Mouse (Mus musculus) lung, embryonic 16.5 days (tissue): ENCODE measurements around the gene Cfc1. TPM values are rescaled to one million over a fixed set of nuclear protein-coding genes. Genes with fewer than 3 reads are reported as not detected.
"Not testable (repeated sequence)": the region's sequence is repeated elsewhere in the genome, so short reads cannot be mapped to it uniquely, and the experiment has no call there.

Source experiments
- ATAC-seq: fragments of 200-750 bp; cut with Nextera tagmentation; 2 replicates; pipeline ENCODE4 v1.8.0; 2017; ENCODE audit warnings: low read depth, mild to moderate bottlenecking, moderate library complexity
- H3K27ac ChIP-seq: fragments of 300-500 bp; sonication (generic); 2 replicates; pipeline ENCODE4 v1.5.1; 2014; ENCODE audit warnings: mild to moderate bottlenecking, control low read depth, low read length
- H3K27me3 ChIP-seq: fragments of 300-500 bp; sonication (generic); 2 replicates; pipeline ENCODE4 v1.6.1; 2014; ENCODE audit warnings: low read depth, low read length, mixed read lengths; ENCODE audit not compliant: control insufficient read depth, insufficient read depth
- H3K36me3 ChIP-seq: fragments of 300-500 bp; sonication (generic); 2 replicates; pipeline ENCODE4 v1.6.1; 2014; ENCODE audit warnings: low read length; ENCODE audit not compliant: control insufficient read depth, insufficient read depth
- H3K4me1 ChIP-seq: fragments of 300-500 bp; sonication (generic); replicated peaks from 2 replicates; pipeline ENCODE4 v1.6.1; 2014; ENCODE audit warnings: low read length, mixed read lengths; ENCODE audit not compliant: control insufficient read depth, insufficient read depth
- H3K4me2 ChIP-seq: fragments of 300-500 bp; sonication (generic); 2 replicates; pipeline ENCODE4 v1.6.1; 2014; ENCODE audit warnings: low read depth, low read length, control low read depth
- H3K4me3 ChIP-seq: fragments of 300-500 bp; sonication (generic); 2 replicates; pipeline ENCODE4 v1.5.1; 2014; ENCODE audit warnings: mild to moderate bottlenecking, low read length, control low read depth
- H3K9ac ChIP-seq: fragments of 300-500 bp; sonication (generic); 2 replicates; pipeline ENCODE4 v1.6.1; 2014; ENCODE audit warnings: low read length, control low read depth
- H3K9me3 ChIP-seq: fragments of 300-500 bp; sonication (generic); 2 replicates; pipeline ENCODE4 v1.6.1; 2016; ENCODE audit warnings: low read length; ENCODE audit not compliant: control insufficient read depth
- WGBS: fragments of 180-500 bp; shearing (Covaris S2); extraction: QIAGEN DNeasy Blood & Tissue Kit; methylation state at CpG from one replicate; pipeline ENCODE4 v1.1.7; 2014; 5-methylcytosine and 5-hydroxymethylcytosine counted together
- polyA plus RNA-seq: library from polyadenylated mRNA; unstranded; fragments of >200 nt; fragmentation: Nextera tagmentation; extraction: Ambion mirVana; gene quantifications from 2 replicates; pipeline ENCODE4 v1.2.1, GENCODE M21; 2015

Gene Cfc1
- polyA plus RNA-seq, 1 experiment from 2014 or later = not detected

DNA sequence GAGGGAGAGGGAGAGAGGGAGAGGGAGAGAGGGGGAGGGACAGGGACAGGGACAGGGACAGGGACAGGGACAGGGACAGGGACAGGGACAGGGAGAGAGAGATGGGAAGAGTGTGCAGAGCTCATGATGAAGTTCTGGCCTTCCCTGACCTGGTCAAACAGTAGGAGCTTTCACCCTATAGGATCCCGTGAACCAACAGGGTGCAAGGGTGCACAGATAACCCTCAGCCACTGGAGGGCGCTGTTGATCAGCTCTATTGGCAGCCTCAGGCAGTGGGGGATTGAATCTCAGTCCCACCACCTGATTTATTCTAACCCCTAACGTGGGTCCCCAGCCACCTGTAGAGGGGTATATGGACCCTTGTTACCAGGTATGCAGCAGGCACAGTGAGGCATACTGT, 24.4 kb upstream of the Cfc1 start:
- 3% methylated on average over 3 of the region's 3 CpGs for WGBS
- H3K27me3 ChIP-seq = no peaks in the 10 kb centered on the region
- H3K27ac ChIP-seq = no peak overlapping the region
- ATAC-seq = no peak
- no peak overlapping the region for H3K9ac ChIP-seq
- H3K4me3 ChIP-seq = no peak overlapping the region
- H3K36me3 ChIP-seq = no peaks in the 10 kb centered on the region
- H3K9me3 ChIP-seq = no peaks in the 10 kb centered on the region
- H3K4me2 ChIP-seq = no peak overlapping the region
- H3K4me1 ChIP-seq = no peaks in the 10 kb centered on the region; the same call in 1 of the 2 replicates

DNA sequence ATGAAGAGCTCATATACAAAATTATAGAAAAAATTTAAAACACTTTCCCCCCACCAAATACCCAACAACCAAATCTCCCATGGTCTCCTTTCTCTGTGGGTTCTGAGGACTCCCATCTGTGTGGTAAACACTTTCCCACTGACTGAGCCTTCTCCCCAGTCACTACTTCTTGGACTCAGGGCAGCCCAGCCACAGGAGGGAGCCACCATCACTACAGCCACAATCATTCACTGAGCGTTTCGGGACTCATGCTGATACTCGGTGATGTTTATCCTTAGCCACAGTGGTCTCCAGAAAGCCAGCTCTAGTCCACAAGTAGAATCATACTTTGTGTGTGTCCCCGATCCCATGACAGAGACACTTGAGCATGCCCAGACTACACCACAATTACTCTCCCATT, 22.4 kb upstream of the Cfc1 start:
- no peaks in the 10 kb centered on the region for H3K9me3 ChIP-seq
- no peak overlapping the region for H3K4me3 ChIP-seq
- H3K4me1 ChIP-seq = no peaks in the 10 kb centered on the region; the same call in 1 of the 2 replicates
- WGBS = 76% methylated on average over 4 of the region's 4 CpGs
- no peak overlapping the region for H3K27ac ChIP-seq
- H3K27me3 ChIP-seq = no peaks in the 10 kb centered on the region
- no peaks in the 10 kb centered on the region for H3K36me3 ChIP-seq
- no peak overlapping the region for H3K9ac ChIP-seq
- ATAC-seq = no peak
- H3K4me2 ChIP-seq = no peak overlapping the region

DNA sequence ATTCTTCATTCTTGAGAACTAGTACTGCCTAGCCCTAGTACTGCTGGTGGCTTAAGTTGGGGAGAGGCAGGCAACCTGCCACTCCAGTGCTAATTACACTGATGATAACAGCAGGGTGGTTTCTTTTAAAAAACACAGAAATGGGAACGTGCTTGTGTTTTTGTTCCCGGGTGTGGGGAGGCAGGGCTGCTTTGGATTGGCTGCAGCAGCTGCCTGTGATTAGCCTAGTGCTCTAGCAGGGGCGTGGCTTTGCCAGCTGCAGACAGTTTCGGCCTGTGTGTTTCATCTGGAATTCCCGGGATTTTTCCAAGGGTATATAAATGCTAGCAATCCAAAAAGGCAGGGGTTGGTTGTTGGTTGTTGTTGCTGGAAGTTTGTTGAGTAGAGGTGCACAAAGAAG, 18.9 kb upstream of the Cfc1 start:
- H3K4me1 ChIP-seq = no peaks in the 10 kb centered on the region; the same call in 1 of the 2 replicates
- no peak overlapping the region for H3K9ac ChIP-seq
- H3K36me3 ChIP-seq = no peaks in the 10 kb centered on the region
- ATAC-seq = no peak
- 0 out of 2 replicates have a peak overlapping the region, but pooled peaks have one; percentile 5 for H3K4me2 ChIP-seq
- no peak overlapping the region for H3K4me3 ChIP-seq
- H3K27me3 ChIP-seq = no peaks in the 10 kb centered on the region
- no peak overlapping the region for H3K27ac ChIP-seq
- H3K9me3 ChIP-seq = no peaks in the 10 kb centered on the region
- 13% methylated on average over 5 of the region's 5 CpGs for WGBS

DNA sequence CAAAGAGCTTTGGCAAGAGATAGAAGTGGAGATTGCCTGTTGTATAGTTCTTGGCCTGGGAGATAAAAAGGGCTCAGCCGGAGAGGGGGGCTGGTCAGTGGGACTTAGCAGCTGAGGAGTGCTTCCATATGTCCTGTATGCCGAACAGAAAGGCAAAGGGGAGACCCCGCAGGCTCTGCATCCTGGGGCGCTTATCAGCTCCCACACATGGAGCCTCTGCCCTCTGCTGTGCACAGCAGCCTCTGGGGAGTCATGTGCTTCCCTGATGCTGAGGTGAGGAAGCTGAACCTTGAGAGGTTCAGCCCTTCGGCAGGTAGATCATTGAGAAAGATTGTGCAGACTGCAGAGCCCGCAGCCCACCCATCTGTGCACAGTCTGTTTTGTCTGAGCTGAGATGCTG, 18.2 kb upstream of the Cfc1 start:
- not testable (repeated sequence) for H3K27ac ChIP-seq, H3K36me3 ChIP-seq, H3K4me3 ChIP-seq, ATAC-seq, H3K27me3 ChIP-seq, H3K9me3 ChIP-seq, H3K9ac ChIP-seq, H3K4me1 ChIP-seq, H3K4me2 ChIP-seq
- 31% methylated on average over 6 of the region's 6 CpGs for WGBS

DNA sequence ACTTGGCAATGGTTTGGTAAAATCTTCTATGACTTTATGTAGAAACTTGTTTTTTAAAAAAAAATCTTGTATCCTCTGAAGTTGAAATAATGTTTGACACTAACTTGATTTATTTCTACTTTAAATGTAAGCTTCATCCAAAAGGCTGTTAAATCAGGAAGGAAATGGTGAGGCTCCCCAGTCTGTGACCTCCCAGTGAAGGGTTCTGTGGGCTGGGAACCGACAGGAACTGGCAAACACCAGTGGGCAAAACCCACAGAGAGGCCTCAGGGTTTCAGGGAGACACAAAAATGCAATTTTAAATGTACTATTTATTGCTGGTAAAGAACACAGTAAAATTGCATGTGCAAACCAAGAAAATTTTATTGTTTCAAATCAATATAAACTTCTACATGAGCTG, 17.7 kb upstream of the Cfc1 start:
- H3K27ac ChIP-seq, H3K4me2 ChIP-seq, H3K36me3 ChIP-seq, H3K27me3 ChIP-seq, H3K4me3 ChIP-seq, H3K4me1 ChIP-seq, H3K9me3 ChIP-seq, ATAC-seq, H3K9ac ChIP-seq: not testable (repeated sequence)
- WGBS = 9% methylated on average over 1 of the region's 1 CpGs

DNA sequence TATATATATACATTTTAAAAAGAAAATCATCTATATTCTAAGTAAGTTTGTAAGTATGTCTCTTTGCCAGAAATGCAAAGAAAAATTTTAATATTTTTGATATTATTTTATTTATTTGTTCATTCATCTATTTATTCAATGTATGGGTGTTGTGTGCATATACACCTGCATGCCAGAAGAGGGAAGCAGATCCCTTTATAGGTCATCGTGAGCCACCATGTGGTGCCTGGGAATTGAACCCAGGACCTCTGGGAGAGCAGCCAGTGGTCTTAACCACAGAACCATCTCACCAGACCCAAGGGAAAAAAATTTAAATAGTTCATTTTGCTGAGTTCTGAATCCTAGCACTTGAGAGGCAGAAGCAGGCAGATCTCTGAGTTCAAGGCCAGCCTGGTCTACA, 17.2 kb upstream of the Cfc1 start:
- Histone ChIP-seq H3K4me2 (no peak overlapping the region), H3K9ac (no peak overlapping the region), H3K4me3 (no peak overlapping the region), H3K4me1 (no peaks in the 10 kb centered on the region; the same call in 1 of the 2 replicates), H3K27ac (no peak overlapping the region), H3K27me3 (no peaks in the 10 kb centered on the region), H3K36me3 (no peaks in the 10 kb centered on the region), H3K9me3 (no peaks in the 10 kb centered on the region)
- WGBS = 70% methylated on average over 1 of the region's 1 CpGs
- ATAC-seq = no peak

DNA sequence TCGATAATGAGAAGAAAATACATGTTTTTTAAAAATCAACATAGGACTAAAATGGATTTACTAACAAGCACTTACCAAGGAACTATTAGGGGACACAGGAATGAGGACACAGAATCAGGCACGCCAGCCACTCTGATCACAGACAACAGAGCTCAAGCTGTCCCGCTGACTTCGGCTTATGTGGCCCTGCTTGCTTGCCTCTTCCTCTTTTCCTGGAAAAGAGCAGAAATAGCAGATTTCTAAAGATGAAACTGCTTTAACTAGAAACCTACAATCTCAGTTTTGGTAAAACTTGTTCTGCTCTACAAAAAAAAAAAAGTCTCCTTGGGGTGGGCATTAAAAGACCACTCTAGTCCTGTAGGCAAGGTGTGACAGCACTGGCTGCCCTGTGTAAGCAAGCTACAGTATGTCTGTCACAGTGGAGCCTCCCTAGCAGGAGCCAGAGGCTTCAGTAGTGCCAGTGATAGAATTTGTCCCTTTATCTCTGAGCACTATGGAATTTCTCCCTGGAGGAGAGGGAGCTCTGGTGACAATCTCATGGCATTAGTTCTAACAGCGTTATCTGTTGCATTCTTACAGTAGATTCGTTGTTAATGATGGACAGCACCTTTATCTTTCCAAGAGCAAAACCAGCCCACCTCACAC, 13.1 kb upstream of the Cfc1 start:
- Histone ChIP-seq H3K4me3 (no peak overlapping the region), H3K4me2 (no peak overlapping the region), H3K9me3 (no peaks in the 10 kb centered on the region), H3K27me3 (no peaks in the 10 kb centered on the region), H3K9ac (no peak overlapping the region), H3K4me1 (no peaks in the 10 kb centered on the region), H3K27ac (no peak overlapping the region), H3K36me3 (no peaks in the 10 kb centered on the region)
- WGBS = 58% methylated on average over 6 of the region's 6 CpGs
- no peak for ATAC-seq

DNA sequence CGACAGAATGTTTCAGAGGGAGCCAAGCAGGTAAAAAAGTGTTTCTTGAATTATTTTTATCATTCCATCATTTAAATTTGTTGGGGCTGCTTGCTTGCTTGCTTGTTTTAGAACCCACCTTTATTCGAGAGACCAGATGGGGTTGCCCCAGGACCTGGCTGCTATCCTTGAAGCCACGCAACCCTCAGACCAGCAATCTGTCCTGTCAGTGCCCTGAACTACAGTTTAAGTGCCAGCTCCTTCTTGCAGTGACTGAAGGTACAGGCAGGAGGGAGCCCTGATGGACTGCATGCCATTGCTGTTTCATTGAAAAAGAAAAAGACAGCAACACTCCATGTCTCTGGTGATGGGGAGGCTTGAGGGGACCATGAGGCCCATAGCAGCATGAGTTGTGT, 12.6 kb upstream of the Cfc1 start:
- 55% methylated on average over 3 of the region's 3 CpGs for WGBS

DNA sequence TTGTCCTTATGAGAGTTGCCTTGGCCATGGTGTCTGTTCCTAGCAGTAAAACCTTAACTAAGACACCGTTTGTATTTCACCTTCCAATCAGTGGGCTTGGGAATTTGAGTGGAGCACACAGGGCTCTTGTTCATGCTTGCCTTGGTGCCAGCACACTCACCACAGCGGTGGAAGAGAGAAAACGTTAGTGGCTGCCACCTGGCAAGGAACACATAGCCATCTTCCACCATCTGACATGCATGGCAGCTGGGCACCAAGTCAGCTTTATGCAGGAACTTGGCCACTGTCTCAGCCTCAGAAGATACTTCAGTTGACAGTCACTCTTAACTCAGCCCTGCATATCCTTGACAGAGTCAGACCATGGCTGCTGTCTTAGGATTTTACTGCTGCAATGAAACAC, 11.8 kb upstream of the Cfc1 start:
- WGBS = 80% methylated on average over 3 of the region's 3 CpGs
- no peak overlapping the region for H3K4me2 ChIP-seq
- H3K9me3 ChIP-seq = no peaks in the 10 kb centered on the region
- no peak for ATAC-seq
- H3K4me3 ChIP-seq = no peak overlapping the region
- no peaks in the 10 kb centered on the region for H3K27me3 ChIP-seq
- H3K9ac ChIP-seq = no peak overlapping the region
- no peaks in the 10 kb centered on the region for H3K36me3 ChIP-seq
- H3K4me1 ChIP-seq = no peaks in the 10 kb centered on the region
- H3K27ac ChIP-seq = no peak overlapping the region

More for the DNA sequence above, 12.6 kb upstream of the Cfc1 start:
- no peak overlapping the region for H3K27ac ChIP-seq
- no peak overlapping the region for H3K9ac ChIP-seq
- no peaks in the 10 kb centered on the region for H3K9me3 ChIP-seq
- no peak for ATAC-seq
- no peak overlapping the region for H3K4me2 ChIP-seq
- no peaks in the 10 kb centered on the region for H3K36me3 ChIP-seq
- no peaks in the 10 kb centered on the region for H3K4me1 ChIP-seq
- no peak overlapping the region for H3K4me3 ChIP-seq
- H3K27me3 ChIP-seq = no peaks in the 10 kb centered on the region

DNA sequence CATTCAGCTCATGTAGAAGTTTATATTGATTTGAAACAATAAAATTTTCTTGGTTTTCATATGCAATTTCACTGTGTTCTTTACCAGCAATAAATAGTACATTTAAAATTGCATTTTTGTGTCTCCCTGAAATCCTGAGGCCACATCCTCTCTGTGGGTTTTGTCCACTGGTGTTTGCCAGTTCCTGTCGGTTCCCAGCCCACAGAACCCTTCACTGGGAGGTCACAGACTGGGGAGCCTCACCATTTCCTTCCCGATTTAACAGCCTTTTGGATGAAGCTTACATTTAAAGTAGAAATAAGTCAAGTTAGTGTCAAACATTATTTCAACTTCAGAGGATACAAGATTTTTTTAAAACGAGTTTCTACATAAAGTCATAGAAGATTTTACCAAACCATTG, 874 bp upstream of the Cfc1 start:
- not testable (repeated sequence) for H3K27ac ChIP-seq, H3K9ac ChIP-seq, H3K36me3 ChIP-seq, H3K4me3 ChIP-seq, H3K4me1 ChIP-seq, H3K4me2 ChIP-seq, H3K9me3 ChIP-seq, ATAC-seq
- WGBS = 21% methylated on average over 3 of the region's 3 CpGs
- H3K27me3 ChIP-seq = peaks cover 18% of the 10 kb centered on the region
